Mouse (Mus musculus) T-helper 1 cell (primary cell): ENCODE measurements around the gene Spi1.

Source experiments
- in situ Hi-C: fragments of 300-600 bp; cut with MboI, MseI; formaldehyde crosslinking; loops from one replicate; pipeline ENCODE4 v1.15.1; 2025; ENCODE audit warnings: high pct_unique_total_duplicates

The Spi1 gene

DNA sequence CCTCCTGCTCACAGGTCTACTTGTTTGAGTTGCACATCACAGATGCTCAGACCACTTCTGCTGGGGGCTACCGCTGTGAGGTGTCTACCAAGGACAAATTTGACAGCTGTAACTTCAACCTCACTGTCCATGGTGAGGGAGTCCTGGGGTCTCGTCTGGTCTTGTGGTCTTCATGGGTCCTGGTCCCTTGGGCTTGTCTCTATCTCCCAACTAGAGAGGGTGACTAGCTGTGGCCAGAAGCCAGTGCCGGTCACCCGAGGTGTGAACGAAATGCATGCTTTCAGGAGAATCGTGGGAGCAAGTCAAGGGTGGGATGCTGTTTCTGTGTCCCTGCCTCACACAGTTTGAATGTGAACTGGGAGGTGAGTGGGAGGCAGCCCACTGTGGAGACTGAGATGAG is 38.8 kb downstream of the Spi1 start:
- in situ Hi-C loops: no loop called here

DNA sequence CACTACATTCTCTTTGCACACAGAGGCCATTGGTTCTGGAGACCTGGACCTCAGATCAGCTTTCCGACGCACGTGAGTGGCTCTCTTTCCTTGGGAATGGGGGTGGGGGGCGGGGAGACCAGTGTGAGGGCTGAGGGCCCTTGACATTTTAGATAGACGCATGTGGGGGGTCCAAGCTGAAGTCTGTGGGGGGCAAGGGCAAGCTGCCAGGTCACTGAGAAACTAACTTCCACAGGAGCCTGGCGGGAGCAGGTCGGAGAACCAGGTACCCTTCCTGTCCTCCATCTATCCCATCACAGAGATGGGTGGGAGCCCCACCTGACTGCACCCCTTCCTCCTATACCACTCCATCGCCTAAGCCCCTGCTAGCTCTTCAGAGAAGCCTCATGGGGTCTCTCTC is 39.3 kb downstream of the Spi1 start:
- in situ Hi-C loops: no loop called here

DNA sequence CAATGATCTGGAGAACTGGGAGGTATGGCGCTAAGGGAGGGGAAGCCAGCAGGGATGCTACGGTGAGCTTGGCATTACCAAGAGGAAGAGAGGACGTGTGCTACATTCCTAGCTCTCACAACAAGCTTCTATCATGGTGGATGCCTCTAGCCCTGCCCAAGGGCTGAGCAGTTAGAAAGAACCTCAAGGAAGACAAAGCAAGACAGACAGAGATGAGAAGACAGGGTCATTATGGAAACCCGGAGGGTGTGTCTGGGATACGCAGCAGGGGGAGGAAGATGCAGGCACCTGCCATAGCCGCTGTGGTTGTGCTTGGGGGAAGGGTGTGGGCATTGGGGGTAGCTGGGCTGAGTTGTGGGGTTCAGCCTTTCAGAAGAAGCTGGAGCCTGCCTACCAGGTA is 41.3 kb downstream of the Spi1 start:
- in situ Hi-C loops: no loop called here

DNA sequence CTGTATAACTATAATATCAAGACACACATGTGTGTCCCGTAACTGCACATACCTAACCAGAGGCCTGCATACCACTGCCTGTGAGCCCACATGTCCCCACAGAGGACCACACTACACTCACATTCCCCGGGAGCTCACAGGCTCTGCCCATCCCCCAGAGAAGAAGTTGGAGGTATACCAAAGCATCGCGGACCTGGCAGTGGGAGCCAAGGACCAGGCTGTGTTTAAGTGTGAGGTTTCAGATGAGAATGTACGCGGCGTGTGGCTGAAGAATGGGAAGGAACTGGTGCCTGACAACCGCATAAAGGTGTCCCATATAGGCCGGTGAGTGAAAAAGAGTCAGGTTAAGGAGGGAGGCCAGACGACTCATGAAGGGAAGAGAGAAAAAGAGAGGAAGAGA is 42.9 kb downstream of the Spi1 start:
- in situ Hi-C loops: no loop called here

DNA sequence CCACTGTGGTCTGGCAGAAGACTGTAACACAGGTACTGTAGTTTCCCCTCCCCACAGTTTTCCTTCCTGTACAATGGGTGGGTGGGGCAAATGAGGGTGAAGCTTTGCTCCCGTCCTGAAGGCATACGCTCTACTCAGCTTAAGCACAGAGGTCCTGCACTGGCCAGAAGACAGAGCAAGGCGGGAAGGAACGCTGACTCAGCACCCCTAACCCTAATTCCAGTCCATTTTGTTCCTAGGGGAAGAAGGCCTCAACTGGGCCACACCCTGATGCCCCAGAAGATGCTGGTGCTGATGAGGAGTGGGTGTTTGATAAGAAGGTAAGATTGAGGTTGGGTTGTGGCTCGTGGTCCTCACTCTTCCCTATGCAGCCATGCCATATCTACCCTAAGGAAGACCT is 46.6 kb downstream of the Spi1 start:
- in situ Hi-C loops: no loop called here

DNA sequence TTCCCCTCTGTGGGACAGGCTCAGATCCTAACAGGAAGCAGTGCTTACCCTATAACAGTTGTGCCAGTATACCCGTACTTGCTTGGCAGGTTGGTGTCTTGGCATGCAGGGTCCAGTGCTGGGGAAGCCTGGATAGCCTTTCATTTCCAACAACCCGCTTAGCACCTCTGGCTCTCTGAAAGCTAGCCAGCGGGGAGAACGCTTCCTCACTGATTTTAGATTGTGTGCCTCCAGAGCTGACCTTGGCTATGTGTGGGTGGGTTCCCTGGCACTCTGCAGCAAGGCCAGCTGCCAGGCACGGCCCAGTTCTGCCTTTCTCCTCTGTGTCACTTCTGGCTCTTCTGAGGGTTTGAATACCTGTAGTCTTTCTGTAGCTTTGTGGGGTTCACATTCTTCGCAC is 47.9 kb downstream of the Spi1 start:
- in situ Hi-C loops: no loop called here

DNA sequence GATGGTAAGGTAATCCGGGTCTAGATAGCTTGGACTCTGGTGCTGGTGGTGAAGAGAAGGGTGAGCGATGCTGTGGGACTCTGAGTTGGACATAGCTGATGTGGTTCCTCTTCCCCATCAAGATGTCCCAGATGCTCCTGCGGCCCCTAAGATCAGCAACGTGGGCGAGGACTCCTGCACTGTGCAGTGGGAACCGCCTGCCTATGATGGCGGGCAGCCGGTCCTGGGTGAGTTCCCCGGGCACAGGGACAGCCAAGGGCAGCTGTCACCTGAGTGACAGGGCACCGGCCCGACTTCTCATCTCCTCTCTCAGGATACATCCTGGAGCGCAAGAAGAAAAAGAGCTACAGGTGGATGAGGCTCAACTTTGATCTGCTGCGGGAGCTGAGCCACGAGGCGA is 49.1 kb downstream of the Spi1 start:
- in situ Hi-C loops: no loop called here

DNA sequence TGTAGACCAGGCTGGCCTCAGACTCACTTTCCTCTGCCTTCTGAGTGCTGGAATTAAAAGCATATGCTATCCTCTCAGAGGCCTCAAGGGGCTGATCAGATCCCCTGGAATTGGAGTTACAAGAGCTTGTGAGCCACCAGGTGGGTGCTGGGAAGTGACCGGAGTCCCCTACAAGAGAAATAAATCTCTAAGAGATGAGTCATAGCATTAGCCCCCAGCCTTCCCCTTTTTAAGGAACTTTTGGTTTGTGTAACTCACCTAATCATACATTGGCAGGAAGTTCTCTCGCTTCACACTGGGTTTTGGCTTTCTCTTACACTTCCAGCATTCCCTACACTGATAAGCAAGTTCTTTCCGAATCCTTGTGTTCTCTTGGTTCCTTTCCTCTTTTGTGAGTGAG is 49.8 kb downstream of the Spi1 start:
- in situ Hi-C loops: no loop called here

DNA sequence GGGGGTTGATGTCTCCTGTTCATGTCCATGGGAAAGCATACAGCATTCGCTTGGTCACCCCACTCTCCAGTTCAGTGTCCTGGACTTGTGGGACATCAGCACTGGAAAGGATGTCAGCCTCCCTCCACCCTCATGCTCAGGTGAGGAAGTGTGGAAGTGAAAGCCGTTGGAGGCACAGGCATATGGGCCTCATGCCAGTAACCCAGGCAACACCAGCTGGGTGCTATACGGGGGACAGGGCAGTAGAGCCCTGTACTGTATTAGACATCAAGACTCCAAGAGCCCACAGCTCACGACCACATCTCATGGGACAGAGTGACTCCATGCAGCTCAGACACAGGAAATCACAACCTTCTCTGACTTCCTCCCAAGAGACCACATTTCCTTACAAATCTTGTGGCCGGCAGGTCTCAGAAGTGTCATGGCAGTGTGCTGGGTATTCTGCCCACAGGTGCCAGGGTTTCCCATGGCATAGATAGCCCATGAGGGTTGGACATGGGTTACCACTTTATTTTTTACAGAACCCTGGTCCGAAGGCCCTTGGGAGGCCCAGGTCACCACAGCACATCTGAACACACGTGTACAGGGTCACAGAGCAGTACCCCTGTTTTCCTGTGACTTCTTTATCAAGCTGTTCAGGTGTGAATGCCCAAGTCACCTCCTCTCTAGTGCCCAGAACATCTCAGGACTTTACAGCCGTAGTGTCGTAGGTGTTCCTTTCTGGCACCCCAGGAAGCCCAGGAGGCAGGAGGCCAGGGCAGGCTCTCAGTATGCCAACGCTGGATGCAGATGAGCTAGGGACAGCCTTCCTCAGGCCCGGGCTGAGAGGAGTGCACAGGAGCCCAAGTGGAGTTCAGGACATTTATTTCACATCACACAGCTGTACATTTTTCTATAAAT is 54.6 kb downstream of the Spi1 start:
- in situ Hi-C loops: no loop called here

DNA sequence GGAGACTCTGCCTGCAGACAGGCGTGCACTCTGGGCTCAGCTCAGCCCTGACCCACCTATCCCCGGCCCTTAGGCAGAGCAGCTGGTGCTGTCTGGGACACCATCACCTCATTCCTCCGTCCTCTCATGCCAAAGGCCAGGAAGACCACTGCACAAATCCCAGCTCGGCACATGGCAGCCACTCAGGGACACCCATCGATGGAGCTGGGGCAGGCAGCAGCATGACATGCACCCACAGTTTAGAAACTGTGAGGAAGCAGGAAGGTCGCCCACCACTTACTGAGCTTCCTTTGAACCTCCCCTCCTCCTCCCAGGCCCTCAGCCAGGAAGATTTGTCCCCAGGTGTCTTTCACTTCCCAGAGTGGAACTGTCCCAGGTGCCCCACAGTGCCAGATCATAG is 55.3 kb downstream of the Spi1 start:
- in situ Hi-C loops: no loop called here

DNA sequence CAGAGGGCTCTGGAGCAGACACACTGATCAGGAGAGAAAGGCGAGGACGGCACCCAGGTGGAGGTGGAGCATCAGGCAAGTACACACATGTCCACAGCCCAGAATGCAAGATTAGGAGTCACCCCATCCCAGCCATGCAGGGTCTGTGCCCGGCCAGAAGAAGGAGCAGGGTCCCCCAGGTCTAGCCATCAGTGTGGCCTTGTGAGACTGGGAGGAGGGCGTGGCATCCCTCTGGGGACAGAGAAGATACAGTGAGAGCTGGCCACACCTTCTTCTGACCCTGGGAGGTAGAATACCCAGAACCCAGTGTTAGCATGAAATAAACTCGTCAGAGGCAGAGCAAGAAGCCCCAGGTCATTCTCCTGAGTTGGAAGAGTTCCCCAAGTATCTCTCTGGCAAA is 57.1 kb downstream of the Spi1 start:
- in situ Hi-C loops: no loop called here

DNA sequence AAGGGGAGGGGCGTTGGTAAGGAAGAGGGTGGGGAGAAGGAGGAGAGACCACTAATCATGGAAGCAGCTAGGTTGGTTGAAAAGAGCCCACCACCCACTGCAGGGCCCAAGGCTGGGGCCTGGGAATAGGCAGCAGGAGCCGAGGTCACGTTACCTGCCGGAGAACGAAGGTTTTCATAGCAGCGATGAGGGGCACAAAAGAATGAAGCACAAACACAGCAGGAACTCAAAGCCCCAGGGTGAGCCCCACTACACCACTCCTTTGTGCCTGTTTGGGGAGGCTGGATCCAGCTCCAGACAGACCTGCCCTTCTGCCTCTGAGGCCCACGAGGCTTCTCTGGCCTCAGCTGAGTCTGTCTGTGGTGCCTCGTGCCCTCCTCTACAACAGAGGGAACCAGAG is 57.6 kb downstream of the Spi1 start:
- in situ Hi-C loops: no loop called here

DNA sequence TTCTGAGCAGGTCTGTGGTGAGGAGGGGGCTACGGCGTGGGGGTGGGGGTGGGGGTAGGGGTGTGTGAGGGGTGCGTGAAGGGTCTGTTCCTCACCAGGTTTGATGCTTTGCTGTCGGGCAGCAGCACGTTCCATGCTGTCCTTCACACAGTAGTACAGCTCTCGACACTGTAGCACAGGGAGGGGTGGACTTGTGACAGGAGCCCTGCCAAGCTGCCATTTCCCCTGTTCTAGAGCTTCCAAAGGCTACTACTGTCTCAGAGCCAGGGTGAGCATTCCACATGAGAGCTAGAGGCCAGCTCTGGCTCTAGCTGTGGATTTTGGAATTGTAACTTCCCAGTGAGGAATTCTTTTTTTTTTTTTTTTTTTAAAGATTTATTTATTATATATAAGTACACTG is 60.7 kb downstream of the Spi1 start:
- in situ Hi-C loops: no loop called here

DNA sequence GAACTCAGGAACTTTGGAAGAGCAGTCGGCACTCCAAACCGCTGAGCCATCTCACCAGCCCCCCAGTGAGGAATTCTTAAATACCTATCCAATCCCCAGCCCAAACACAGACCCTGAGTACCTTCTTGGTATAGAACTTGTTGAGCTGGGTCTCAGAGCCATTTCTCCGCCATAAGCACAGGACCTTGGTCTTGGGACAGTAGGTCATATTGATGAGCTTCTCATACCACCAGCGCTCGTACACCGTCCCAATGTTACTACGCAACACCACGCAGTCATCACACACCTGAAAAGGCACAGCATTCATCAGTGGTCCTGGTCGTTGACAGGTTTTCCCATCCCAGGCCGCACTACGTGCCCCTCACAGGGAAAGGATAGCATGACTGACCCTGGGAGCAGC is 61.2 kb downstream of the Spi1 start:
- in situ Hi-C loops: no loop called here

DNA sequence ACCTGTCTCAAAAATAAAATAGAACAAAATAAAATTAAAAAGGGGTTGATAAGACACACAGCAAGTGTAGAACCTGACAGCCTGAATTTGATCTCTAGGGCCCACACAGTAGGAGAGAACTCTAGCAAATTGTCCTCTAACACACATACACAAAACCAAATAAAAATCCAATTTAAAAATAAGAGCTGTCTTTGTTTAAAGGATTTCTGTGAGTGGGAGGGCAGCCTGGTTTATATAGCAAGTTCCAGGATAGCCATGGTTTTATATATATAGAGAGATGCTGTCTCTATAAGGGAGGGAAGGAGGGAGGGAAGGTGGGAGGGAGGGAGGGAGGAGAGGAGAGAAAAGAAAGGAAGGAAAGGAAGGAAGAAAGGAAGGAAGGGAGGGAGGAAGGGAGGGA is 65.9 kb downstream of the Spi1 start:
- in situ Hi-C loops: no loop called here

DNA sequence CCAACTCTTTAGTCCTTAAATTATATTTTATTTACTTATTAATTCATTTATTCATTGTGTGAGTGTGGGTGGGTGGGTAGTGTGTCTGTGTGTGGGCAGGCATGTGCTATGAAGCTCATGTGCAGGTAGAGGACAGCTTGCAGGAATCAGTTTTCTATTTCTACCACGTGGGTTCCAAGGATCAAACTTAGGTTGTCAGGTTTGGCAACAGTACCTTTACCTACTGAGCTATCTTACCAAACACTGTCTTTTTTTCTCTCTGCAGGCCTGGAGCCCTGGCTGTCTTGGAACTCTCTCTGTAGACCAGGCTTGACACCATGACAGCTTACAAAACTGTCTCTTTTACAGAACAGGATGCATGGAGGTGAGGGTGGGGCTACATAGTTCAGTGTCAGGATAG is 69.1 kb downstream of the Spi1 start:
- in situ Hi-C loops: loop anchor here (5.0 kb wide), 1 partner anchor 41 kb away; no protein-coding TSS in a partner anchor

DNA sequence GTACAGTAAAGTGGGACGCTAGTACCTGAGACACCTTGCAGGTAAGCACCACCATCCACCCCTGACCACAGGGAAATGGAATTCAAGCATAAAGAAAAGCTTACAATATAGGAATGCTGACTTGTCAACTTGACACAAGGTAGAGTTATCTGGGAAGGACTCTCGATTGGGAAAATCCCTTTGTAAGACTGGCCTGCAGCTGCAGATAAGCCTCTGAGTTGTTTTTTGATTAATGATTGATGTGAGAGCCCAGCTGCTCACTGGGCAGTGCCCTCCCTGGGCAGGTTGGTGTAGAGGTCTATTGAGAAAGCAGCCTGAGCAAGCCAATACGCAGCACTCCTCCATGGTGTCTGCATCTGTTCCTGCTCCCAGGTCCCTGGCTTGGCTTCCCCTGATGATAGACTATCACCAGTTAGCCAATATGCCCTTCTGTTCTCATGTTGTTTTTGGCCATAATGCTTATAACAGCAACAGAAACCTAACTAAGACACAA is 70.7 kb downstream of the Spi1 start:
- in situ Hi-C loops: loop anchor here (5.0 kb wide), 1 partner anchor 39 kb away; no protein-coding TSS in a partner anchor

DNA sequence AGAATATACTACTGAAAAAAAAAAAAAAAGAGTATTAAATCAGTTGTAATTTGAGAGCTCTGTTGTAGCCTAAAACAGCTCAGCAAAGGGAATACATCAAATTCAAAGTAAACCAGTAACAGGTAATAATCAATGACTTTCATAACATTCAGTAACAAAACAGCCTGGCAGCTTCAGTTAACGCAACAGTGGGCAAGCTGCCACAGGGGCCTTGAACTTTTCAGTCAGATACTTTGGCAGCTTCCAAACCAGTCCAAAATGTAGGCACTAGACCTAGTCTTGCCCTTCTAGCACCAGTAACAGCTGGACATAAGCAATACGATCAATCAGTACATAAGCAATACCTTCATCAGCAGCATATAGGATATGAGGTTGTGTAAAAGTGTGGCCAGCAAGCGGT is 71.9 kb downstream of the Spi1 start:
- in situ Hi-C loops: loop anchor here (5.0 kb wide), 1 partner anchor 38 kb away; no protein-coding TSS in a partner anchor

DNA sequence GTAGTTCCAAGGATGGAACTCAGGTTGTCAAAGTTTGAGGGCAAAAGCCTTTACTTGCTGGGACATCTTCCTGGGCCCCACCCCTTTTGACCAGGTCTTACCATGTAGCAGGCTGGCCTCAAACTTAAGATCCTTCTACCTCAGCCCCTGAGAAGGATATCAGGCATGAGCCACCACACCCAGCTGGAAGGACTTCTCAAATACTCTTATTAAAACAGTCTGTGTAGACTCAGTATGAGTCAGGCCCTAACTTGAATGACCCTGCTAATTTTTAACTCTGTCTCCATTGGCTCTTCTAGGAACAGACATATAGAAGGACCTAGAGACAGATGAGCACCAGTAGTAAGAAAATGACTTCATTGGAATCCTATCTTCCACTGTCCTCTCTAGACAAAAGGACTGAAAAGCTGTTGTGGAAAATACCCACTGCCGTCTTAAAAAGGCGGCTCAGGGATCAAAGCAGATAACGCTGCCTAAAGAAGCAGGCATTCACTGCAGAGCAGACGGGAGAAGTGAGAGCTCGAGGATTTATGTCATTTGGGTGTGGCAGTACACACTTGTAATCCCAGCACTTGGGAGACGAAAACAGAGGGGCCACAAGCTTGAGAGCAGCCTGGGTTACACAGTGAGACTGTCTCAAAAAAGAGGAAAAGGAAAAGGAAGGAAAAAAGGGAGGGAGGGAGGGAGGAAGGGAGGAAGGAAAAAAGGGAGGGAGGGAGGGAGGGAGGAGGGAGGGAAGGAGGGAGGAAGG is 75.0 kb downstream of the Spi1 start:
- in situ Hi-C loops: no loop called here

DNA sequence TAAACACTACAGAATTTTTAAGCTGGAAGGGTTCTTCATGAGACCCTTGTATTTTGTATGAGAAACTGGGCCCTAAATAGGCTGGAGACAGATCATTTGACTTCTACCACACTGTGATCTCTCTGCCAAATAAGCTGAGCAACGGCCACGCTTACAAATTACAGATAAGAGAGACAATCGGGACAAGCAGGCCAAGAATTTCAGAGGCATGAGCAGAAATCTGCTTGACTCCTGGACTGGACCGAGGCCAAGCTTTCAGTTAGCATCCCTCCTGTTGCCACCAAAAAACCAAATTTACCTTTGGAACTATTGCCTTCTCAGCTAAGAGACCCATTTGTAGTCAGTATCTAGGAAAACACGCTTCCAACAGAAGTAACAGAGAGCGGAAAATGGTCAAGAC is 78.4 kb downstream of the Spi1 start:
- in situ Hi-C loops: loop anchor here (10.0 kb wide), 2 partner anchors 414 to 436 kb away; no protein-coding TSS in a partner anchor

DNA sequence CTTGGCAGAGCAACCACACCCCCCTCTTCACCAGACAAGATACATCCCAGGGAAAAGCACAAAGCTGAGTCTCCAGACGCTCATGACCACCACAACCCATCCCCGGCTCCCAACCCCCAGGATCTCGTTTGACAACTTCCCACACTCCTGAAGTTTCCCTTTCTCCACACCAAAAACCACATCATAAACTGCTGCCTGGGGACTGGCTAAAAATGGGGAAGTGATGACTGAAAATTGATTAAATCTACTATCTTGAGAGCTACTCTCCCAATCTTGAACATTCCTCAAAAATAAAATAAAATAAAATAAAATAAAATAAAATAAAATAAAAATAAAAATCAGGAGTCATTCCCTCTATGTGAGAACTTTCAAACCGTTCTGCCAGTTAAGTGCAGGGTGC is 80.8 kb downstream of the Spi1 start:
- in situ Hi-C loops: loop anchor here (10.0 kb wide), 2 partner anchors 412 to 438 kb away; no protein-coding TSS in a partner anchor

DNA sequence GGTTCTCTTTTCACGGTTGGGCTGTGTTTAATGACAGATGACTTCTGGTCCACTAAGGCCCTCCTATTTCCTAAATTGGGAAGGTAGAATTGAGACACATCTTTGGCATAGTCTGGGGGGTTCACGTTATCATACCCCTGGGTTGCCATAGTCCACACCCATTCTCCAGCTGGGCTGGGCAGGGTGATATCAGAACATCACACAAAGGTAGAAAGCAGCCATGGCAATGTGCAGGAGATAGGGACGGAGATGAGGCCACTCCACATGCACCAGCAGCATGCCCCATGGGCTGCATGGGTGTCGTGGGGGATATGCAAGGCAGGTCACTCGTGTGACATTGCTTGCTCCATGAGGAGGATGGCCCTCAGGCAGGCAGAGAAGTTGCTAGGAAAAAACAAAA is 81.3 kb downstream of the Spi1 start:
- in situ Hi-C loops: loop anchor here (10.0 kb wide), 2 partner anchors 411 to 439 kb away; no protein-coding TSS in a partner anchor
